Mouse (Mus musculus): ENCODE measurements around the gene Nt5c2.

DNA sequence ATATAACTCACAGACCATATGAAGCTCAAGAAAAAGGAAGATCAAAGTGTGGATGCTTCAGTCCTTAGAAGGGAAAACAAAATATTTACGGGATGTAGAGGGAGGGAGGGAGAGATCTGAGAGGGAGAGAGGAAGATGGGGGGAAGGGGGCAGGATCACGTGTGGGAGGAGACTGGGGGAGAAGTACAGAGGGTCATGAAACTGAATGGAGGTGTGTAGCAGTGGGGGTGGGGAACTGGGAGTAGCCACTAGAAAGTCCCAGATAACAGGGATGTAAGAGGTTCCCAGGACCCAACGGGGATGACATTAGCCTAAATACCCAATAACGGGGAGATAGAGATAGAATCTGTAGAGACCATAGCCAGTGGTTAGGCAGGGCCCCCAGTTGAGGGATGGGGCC, 179.6 kb downstream of the Nt5c2 start:
- TF ChIP-seq EP300 (IDR thresholded peaks at IDR 0.05) (no peak), CTCF (IDR thresholded peaks at IDR 0.05) (no peak)

All from lung, postnatal 0 days (tissue).